Mouse (Mus musculus) embryo, embryonic 10.5 days (tissue): ENCODE measurements at regions not wholly inside any gene's neighbourhood (a gene's known extent, or its start where the extent isn't known, plus 50 kb on each side); places are given as distances from the start of the nearest gene placed in this dataset.

ENCODE experiments used
- DNase-seq: peaks from one replicate; pipeline ENCODE4 v3.0.0-alpha.2; 2015; ENCODE audit warnings: low spot score

- DNase-seq, result no peak
These were observed 599.8 kb upstream of the Gcfc2 start for GRCm38 (mm10) chr6:81323690-81324089.

GRCm38 (mm10) chr6:81363969-81364529 is 559.4 kb upstream of the Gcfc2 start:
- no peak for DNase-seq

- DNase-seq, result no peak
These were observed 535.0 kb upstream of the Gcfc2 start for GRCm38 (mm10) chr6:81388484-81388883.

GRCm38 (mm10) chr6:81403122-81403521 is 520.3 kb upstream of the Gcfc2 start:
- no peak for DNase-seq

GRCm38 (mm10) chr6:81413611-81414010 is 509.9 kb upstream of the Gcfc2 start:
- no peak for DNase-seq

- no peak for DNase-seq
These were observed 488.7 kb upstream of the Gcfc2 start for GRCm38 (mm10) chr6:81434745-81435144.

- no peak for DNase-seq
These were observed 484.3 kb upstream of the Gcfc2 start for GRCm38 (mm10) chr6:81438951-81439722.

GRCm38 (mm10) chr6:81441396-81441795 is 482.1 kb upstream of the Gcfc2 start:
- DNase-seq, result no peak

GRCm38 (mm10) chr6:81446019-81446800 is 477.3 kb upstream of the Gcfc2 start:
- DNase-seq, result no peak

- DNase-seq, result no peak
These were observed 475.8 kb upstream of the Gcfc2 start for GRCm38 (mm10) chr6:81447701-81448100.

- DNase-seq, result no peak
These were observed 475.1 kb upstream of the Gcfc2 start for GRCm38 (mm10) chr6:81448366-81448765.

GRCm38 (mm10) chr6:81461095-81461494 is 462.4 kb upstream of the Gcfc2 start:
- DNase-seq, result no peak

- no peak for DNase-seq
These were observed 459.0 kb upstream of the Gcfc2 start for GRCm38 (mm10) chr6:81464442-81464841.

- no peak for DNase-seq
These were observed 456.9 kb upstream of the Gcfc2 start for GRCm38 (mm10) chr6:81466536-81466935.

- no peak for DNase-seq
These were observed 452.0 kb upstream of the Gcfc2 start for GRCm38 (mm10) chr6:81471340-81471955.

- no peak for DNase-seq
These were observed 451.0 kb upstream of the Gcfc2 start for GRCm38 (mm10) chr6:81472506-81472905.

GRCm38 (mm10) chr6:81474786-81475185 is 448.7 kb upstream of the Gcfc2 start:
- no peak for DNase-seq

- no peak for DNase-seq
These were observed 436.5 kb upstream of the Gcfc2 start for GRCm38 (mm10) chr6:81487006-81487405.

GRCm38 (mm10) chr6:81496239-81496638 is 427.2 kb upstream of the Gcfc2 start:
- DNase-seq, result no peak

- DNase-seq, result no peak
These were observed 406.3 kb upstream of the Gcfc2 start for GRCm38 (mm10) chr6:81517185-81517584.

- DNase-seq, result no peak
These were observed 361.2 kb upstream of the Gcfc2 start for GRCm38 (mm10) chr6:81562260-81562659.

GRCm38 (mm10) chr6:81563192-81563591 is 360.3 kb upstream of the Gcfc2 start:
- no peak for DNase-seq

GRCm38 (mm10) chr6:81564295-81564694 is 359.2 kb upstream of the Gcfc2 start:
- DNase-seq, result no peak
